Mouse (Mus musculus): ENCODE data around the gene Syt1. TPM values are rescaled to one million over a fixed set of nuclear protein-coding genes. Genes with fewer than 3 reads are reported as not detected.

Syt1 gene
- polyA plus RNA-seq (2014; fragmentation: Nextera tagmentation; extraction: Ambion mirVana) = 53.4 and 73.7 TPM in 2 replicates

DNA sequence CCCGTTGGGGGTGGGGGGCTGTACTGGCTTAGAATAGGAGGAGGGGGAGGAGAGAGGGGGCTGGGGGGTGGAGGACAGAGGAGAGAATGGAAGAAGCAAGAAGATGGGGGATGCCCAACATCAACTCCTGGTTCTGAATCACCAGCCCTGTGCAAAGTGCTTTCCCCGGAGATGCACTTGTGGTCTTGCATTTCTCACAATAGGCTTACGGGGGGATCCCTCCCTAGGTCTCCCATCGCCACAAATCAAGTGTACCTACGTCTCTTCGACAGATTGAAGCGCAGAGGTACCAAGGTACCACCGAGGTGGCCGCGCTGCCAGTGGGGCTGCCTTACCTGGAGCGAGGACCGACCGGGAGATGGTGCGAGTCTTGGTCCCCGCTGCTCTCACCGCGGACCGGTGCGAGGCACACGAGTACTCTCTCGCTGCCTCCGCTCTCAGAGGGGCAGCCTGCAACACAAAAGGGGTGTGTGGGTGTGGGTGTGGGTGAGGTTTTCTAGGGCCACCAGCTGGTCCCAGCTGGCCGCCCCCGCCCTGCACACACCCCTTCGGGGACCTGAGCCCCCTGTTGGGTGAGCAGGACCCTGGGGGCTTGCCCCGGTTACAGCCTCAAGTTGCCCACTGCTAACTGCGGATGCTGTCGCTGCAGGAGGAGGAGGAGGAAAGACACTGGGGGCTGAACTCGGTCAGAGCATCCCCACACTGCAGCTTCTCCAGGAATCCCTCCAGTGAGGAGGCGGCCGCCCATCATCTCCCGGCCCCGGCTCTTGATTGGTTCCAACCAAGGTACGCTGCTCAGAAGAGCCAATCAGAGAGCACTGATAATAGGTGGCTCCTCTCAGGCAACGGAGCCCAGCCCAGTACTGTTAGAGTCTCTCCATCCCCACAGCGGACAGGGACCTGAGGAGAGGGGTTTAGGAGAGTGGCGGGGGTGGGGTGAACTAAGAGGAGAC, at the start of gene Syt1:
Gene Syt1, minus strand, starts transcription at position 742 of the 953 bp plus-strand sequence.
- Histone ChIP-seq H3K4me3 (ENCODE audit: low read depth, low read length) (peak within 1 kb of the TSS; percentile 77), H3K36me3 (ENCODE audit: control insufficient read depth, insufficient read depth, low read length) (no peaks in the 10 kb centered on the region), H3K4me2 (ENCODE audit: low read length) (peak within 1 kb of the TSS; percentile 93), H3K9ac (ENCODE audit: low read length) (peak within 1 kb of the TSS; percentile 84), H3K4me1 (ENCODE audit: control insufficient read depth, insufficient read depth, low read length) (no peaks in the 10 kb centered on the region), H3K27me3 (replicated peaks; ENCODE audit: control insufficient read depth, insufficient read depth, low read length) (no peaks in the 10 kb centered on the region), H3K9me3 (replicated peaks; ENCODE audit: control insufficient read depth, low read length) (no peaks in the 10 kb centered on the region), H3K27ac (ENCODE audit: low read depth, low read length) (peak within 1 kb of the TSS; percentile 87)
- 1% methylated on average over 37 of the region's 37 CpGs for WGBS
- peak; percentile 100 for ATAC-seq
- peak; percentile 96 for DNase-seq (ENCODE audit: low spot score)

DNA sequence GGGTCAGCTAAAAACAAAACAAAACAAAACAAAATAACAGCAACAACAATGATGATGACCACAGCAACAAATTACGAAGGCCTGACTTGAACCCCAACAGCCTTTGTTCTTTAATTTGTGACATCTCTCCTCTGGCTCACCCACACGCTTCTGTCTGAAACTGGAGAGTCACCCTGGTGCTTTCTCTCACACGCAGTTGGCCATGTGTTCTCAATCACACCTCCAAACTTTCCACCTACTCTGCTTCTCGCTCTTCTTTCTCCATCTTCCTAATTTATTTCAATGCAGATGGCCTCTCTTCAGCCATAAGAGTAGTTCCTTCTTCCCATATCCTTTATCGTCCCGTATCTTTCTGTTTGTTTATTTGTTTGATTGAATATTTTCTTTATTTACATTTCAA, 45.7 kb upstream of the Syt1 start:
- DNase-seq (ENCODE audit: low spot score) (no peak), ATAC-seq (no peak)
- H3K4me1 ChIP-seq (ENCODE audit: control insufficient read depth, insufficient read depth, low read length) = no peaks in the 10 kb centered on the region
- no peaks in the 10 kb centered on the region for H3K36me3 ChIP-seq (ENCODE audit: control insufficient read depth, insufficient read depth, low read length)
- no peaks in the 10 kb centered on the region for H3K9me3 ChIP-seq (replicated peaks; ENCODE audit: control insufficient read depth, low read length)
- 92% methylated on average over 6 of the region's 6 CpGs for WGBS
- no peak overlapping the region for H3K4me2 ChIP-seq (ENCODE audit: low read length)
- H3K27me3 ChIP-seq (replicated peaks; ENCODE audit: control insufficient read depth, insufficient read depth, low read length) = no peaks in the 10 kb centered on the region
- H3K9ac ChIP-seq (ENCODE audit: low read length) = no peak overlapping the region
- H3K4me3 ChIP-seq (ENCODE audit: low read depth, low read length) = no peak overlapping the region
- no peak overlapping the region for H3K27ac ChIP-seq (ENCODE audit: low read depth, low read length)

DNA sequence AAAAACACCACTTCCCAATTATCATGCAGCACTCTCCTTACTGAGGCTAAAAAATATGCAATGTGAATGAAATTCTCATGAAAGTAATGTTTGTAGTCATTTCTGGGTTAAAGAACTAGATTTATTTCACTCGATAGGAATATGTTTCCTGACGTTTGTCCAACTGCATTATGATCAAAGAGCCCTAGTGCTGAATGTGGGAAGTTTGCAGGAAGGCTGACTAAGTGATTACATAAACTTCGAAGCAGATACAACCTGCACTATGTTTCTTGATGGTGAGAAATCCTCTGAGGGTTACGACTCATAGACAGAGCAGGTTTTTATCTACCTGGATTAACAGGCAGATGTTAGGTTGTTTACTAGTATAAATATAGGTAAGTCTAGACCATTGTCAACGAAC, 36.8 kb upstream of the Syt1 start:
- no peaks in the 10 kb centered on the region for H3K27me3 ChIP-seq (replicated peaks; ENCODE audit: control insufficient read depth, insufficient read depth, low read length)
- no peak for ATAC-seq
- 87% methylated on average over 5 of the region's 5 CpGs for WGBS

GRCm38 (mm10) chr10:109046988-109047387, 36.2 kb upstream of the Syt1 start:
- H3K27ac ChIP-seq (ENCODE audit: low read depth, low read length) = no peak overlapping the region
- DNase-seq (ENCODE audit: low spot score) = no peak
- H3K27me3 ChIP-seq (replicated peaks; ENCODE audit: control insufficient read depth, insufficient read depth, low read length) = no peaks in the 10 kb centered on the region
- no peak for ATAC-seq
- no peaks in the 10 kb centered on the region for H3K4me1 ChIP-seq (ENCODE audit: control insufficient read depth, insufficient read depth, low read length)
- no peak overlapping the region for H3K9ac ChIP-seq (ENCODE audit: low read length)
- no peaks in the 10 kb centered on the region for H3K36me3 ChIP-seq (ENCODE audit: control insufficient read depth, insufficient read depth, low read length)
- no peak overlapping the region for H3K4me3 ChIP-seq (ENCODE audit: low read depth, low read length)
- WGBS = 86% methylated on average over 2 of the region's 2 CpGs
- H3K9me3 ChIP-seq (replicated peaks; ENCODE audit: control insufficient read depth, low read length) = no peaks in the 10 kb centered on the region
- no peak overlapping the region for H3K4me2 ChIP-seq (ENCODE audit: low read length)

More for the DNA sequence above, 36.8 kb upstream of the Syt1 start:
- Histone ChIP-seq H3K4me1 (ENCODE audit: control insufficient read depth, insufficient read depth, low read length) (no peaks in the 10 kb centered on the region), H3K9ac (ENCODE audit: low read length) (no peak overlapping the region), H3K27ac (ENCODE audit: low read depth, low read length) (no peak overlapping the region), H3K4me2 (ENCODE audit: low read length) (no peak overlapping the region), H3K36me3 (ENCODE audit: control insufficient read depth, insufficient read depth, low read length) (no peaks in the 10 kb centered on the region), H3K9me3 (replicated peaks; ENCODE audit: control insufficient read depth, low read length) (no peaks in the 10 kb centered on the region), H3K4me3 (ENCODE audit: low read depth, low read length) (no peak overlapping the region)
- DNase-seq (ENCODE audit: low spot score) = no peak

- peak; percentile 63 for ATAC-seq
Measured at GRCm38 (mm10) chr10:109011226-109012165, 714 bp upstream of the Syt1 start.

GRCm38 (mm10) chr10:109009831-109010230, 951 bp downstream of the Syt1 start:
- H3K27ac ChIP-seq (ENCODE audit: low read depth, low read length) = peak overlapping the region; percentile 87; the same call in 1 of the 2 replicates
- H3K4me1 ChIP-seq (ENCODE audit: control insufficient read depth, insufficient read depth, low read length) = no peaks in the 10 kb centered on the region
- H3K4me2 ChIP-seq (ENCODE audit: low read length) = peak overlapping the region; percentile 93
- H3K9me3 ChIP-seq (replicated peaks; ENCODE audit: control insufficient read depth, low read length) = no peaks in the 10 kb centered on the region
- no peaks in the 10 kb centered on the region for H3K27me3 ChIP-seq (replicated peaks; ENCODE audit: control insufficient read depth, insufficient read depth, low read length)
- DNase-seq (ENCODE audit: low spot score) = peak; percentile 14
- ATAC-seq = no peak
- no peaks in the 10 kb centered on the region for H3K36me3 ChIP-seq (ENCODE audit: control insufficient read depth, insufficient read depth, low read length)
- 0% methylated on average over 1 of the region's 1 CpGs for WGBS
- peak overlapping the region; percentile 77 for H3K4me3 ChIP-seq (ENCODE audit: low read depth, low read length)
- peak overlapping the region; percentile 84 for H3K9ac ChIP-seq (ENCODE audit: low read length)

More at GRCm38 (mm10) chr10:109011226-109012165, 714 bp upstream of the Syt1 start:
- no peak overlapping the region for H3K27ac ChIP-seq (ENCODE audit: low read depth, low read length)
- H3K27me3 ChIP-seq (replicated peaks; ENCODE audit: control insufficient read depth, insufficient read depth, low read length) = no peaks in the 10 kb centered on the region
- WGBS = under 1% methylated on average over 27 of the region's 29 CpGs
- H3K9ac ChIP-seq (ENCODE audit: low read length) = peak overlapping the region; percentile 57
- H3K36me3 ChIP-seq (ENCODE audit: control insufficient read depth, insufficient read depth, low read length) = no peaks in the 10 kb centered on the region
- peak overlapping the region; percentile 77 for H3K4me3 ChIP-seq (ENCODE audit: low read depth, low read length)
- no peaks in the 10 kb centered on the region for H3K9me3 ChIP-seq (replicated peaks; ENCODE audit: control insufficient read depth, low read length)
- no peaks in the 10 kb centered on the region for H3K4me1 ChIP-seq (ENCODE audit: control insufficient read depth, insufficient read depth, low read length)
- peak overlapping the region; percentile 93 for H3K4me2 ChIP-seq (ENCODE audit: low read length)
- peak; percentile 54 for DNase-seq (ENCODE audit: low spot score)

GRCm38 (mm10) chr10:109008456-109008855, 2.3 kb downstream of the Syt1 start:
- H3K9ac ChIP-seq (ENCODE audit: low read length) = no peak overlapping the region
- H3K9me3 ChIP-seq (replicated peaks; ENCODE audit: control insufficient read depth, low read length) = no peaks in the 10 kb centered on the region
- no peak overlapping the region for H3K27ac ChIP-seq (ENCODE audit: low read depth, low read length)
- 96% methylated on average over 13 of the region's 13 CpGs for WGBS
- H3K4me2 ChIP-seq (ENCODE audit: low read length) = peak overlapping the region; percentile 93
- ATAC-seq (no peak), DNase-seq (ENCODE audit: low spot score) (no peak)
- no peaks in the 10 kb centered on the region for H3K27me3 ChIP-seq (replicated peaks; ENCODE audit: control insufficient read depth, insufficient read depth, low read length)
- H3K4me1 ChIP-seq (ENCODE audit: control insufficient read depth, insufficient read depth, low read length) = no peaks in the 10 kb centered on the region
- H3K4me3 ChIP-seq (ENCODE audit: low read depth, low read length) = peak overlapping the region; percentile 77
- no peaks in the 10 kb centered on the region for H3K36me3 ChIP-seq (ENCODE audit: control insufficient read depth, insufficient read depth, low read length)

- Histone ChIP-seq H3K27me3 (replicated peaks; ENCODE audit: control insufficient read depth, insufficient read depth, low read length) (no peaks in the 10 kb centered on the region), H3K9ac (ENCODE audit: low read length) (no peak overlapping the region), H3K36me3 (ENCODE audit: control insufficient read depth, insufficient read depth, low read length) (no peaks in the 10 kb centered on the region), H3K4me3 (ENCODE audit: low read depth, low read length) (no peak overlapping the region), H3K27ac (ENCODE audit: low read depth, low read length) (no peak overlapping the region), H3K9me3 (replicated peaks; ENCODE audit: control insufficient read depth, low read length) (no peaks in the 10 kb centered on the region), H3K4me1 (ENCODE audit: control insufficient read depth, insufficient read depth, low read length) (no peaks in the 10 kb centered on the region), H3K4me2 (ENCODE audit: low read length) (no peak overlapping the region)
- ATAC-seq (no peak), DNase-seq (ENCODE audit: low spot score) (peak; percentile 24)
- WGBS = 84% methylated on average over 4 of the region's 4 CpGs
Measured at GRCm38 (mm10) chr10:109003482-109003881, 7.3 kb downstream of the Syt1 start.
